Mouse (Mus musculus) lung, embryonic 14.5 days (tissue): ENCODE results near the gene Cps1. TPM values are rescaled to one million over a fixed set of nuclear protein-coding genes. Genes with fewer than 3 reads are reported as not detected.

ENCODE experiments used
- ATAC-seq: fragments of 200-750 bp; cut with Nextera tagmentation; 2 replicates; pipeline ENCODE4 v1.8.0; 2017; ENCODE audit warnings: mild to moderate bottlenecking, moderate TSS enrichment, moderate library complexity; ENCODE audit not compliant: insufficient read depth
- DNase-seq: peaks from one replicate; pipeline ENCODE4 v3.0.0-alpha.2; 2015
- H3K27ac ChIP-seq: fragments of 300-500 bp; sonication (generic); 2 replicates; pipeline ENCODE4 v1.5.1; 2014; ENCODE audit warnings: low read depth, mild to moderate bottlenecking, moderate library complexity
- H3K27me3 ChIP-seq: fragments of 300-500 bp; sonication (generic); 2 replicates; pipeline ENCODE4 v1.6.1; 2014; ENCODE audit warnings: low read length, control low read depth; ENCODE audit not compliant: insufficient read depth
- H3K36me3 ChIP-seq: fragments of 300-500 bp; sonication (generic); 2 replicates; pipeline ENCODE4 v1.6.1; 2014; ENCODE audit warnings: control low read depth; ENCODE audit not compliant: insufficient read depth
- H3K4me1 ChIP-seq: fragments of 300-500 bp; sonication (generic); 2 replicates; pipeline ENCODE4 v1.6.1; 2014; ENCODE audit warnings: antibody characterized with exemption, control low read depth; ENCODE audit not compliant: insufficient read depth
- H3K4me2 ChIP-seq: fragments of 300-500 bp; sonication (generic); 2 replicates; pipeline ENCODE4 v1.6.1; 2014; ENCODE audit warnings: mild to moderate bottlenecking
- H3K4me3 ChIP-seq: fragments of 300-500 bp; sonication (generic); 2 replicates; pipeline ENCODE4 v1.5.1; 2014; ENCODE audit warnings: low read depth, low read length
- H3K9ac ChIP-seq: fragments of 300-500 bp; sonication (generic); 2 replicates; pipeline ENCODE4 v1.6.1; 2014
- H3K9me3 ChIP-seq: fragments of 300-500 bp; sonication (generic); 2 replicates; pipeline ENCODE4 v1.6.1; 2016; ENCODE audit warnings: low read depth, low read length, control low read depth
- CTCF ChIP-seq: IDR thresholded peaks from 2 replicates; pipeline ENCODE4 v1.5.1; 2016; ENCODE audit warnings: antibody characterized with exemption, low read depth
- WGBS: fragments of 180-500 bp; shearing (Covaris S2); extraction: QIAGEN DNeasy Blood & Tissue Kit; methylation state at CpG from one replicate; pipeline ENCODE4 v1.1.7; 2014; 5-methylcytosine and 5-hydroxymethylcytosine counted together
- polyA plus RNA-seq: library from polyadenylated mRNA; unstranded; fragments of >200 nt; fragmentation: Nextera tagmentation; extraction: Ambion mirVana; gene quantifications from 2 replicates; pipeline ENCODE4 v1.2.1, GENCODE M21; 2014

Gene Cps1
- polyA plus RNA-seq, 1 experiment from 2014 or later, result 2.3 TPM

GRCm38 (mm10) chr1:67111621-67112298, 11.1 kb upstream of the Cps1 start:
- Histone ChIP-seq H3K9me3 (no peaks in the 10 kb centered on the region), H3K4me2 (no peak overlapping the region), H3K9ac (no peak overlapping the region), H3K27ac (no peak overlapping the region), H3K4me3 (no peak overlapping the region), H3K36me3 (no peaks in the 10 kb centered on the region), H3K27me3 (no peaks in the 10 kb centered on the region), H3K4me1 (no peaks in the 10 kb centered on the region)
- ATAC-seq (no peak), DNase-seq (no peak)
- WGBS, result 86% methylated on average over 3 of the region's 3 CpGs
- TF ChIP-seq CTCF, result no peak

GRCm38 (mm10) chr1:67113343-67114030, 9.3 kb upstream of the Cps1 start:
- WGBS, result 45% methylated on average over 7 of the region's 7 CpGs
- ATAC-seq, result peak; percentile 54; the same call in 1 of the 2 replicates
- Histone ChIP-seq H3K36me3 (no peaks in the 10 kb centered on the region), H3K4me1 (no peaks in the 10 kb centered on the region), H3K27me3 (no peaks in the 10 kb centered on the region), H3K4me3 (no peak overlapping the region), H3K27ac (no peak overlapping the region), H3K9ac (no peak overlapping the region), H3K9me3 (no peaks in the 10 kb centered on the region), H3K4me2 (no peak overlapping the region)
- DNase-seq, result peak; percentile 57
- no peak for TF ChIP-seq CTCF

GRCm38 (mm10) chr1:67116571-67116970, 6.3 kb upstream of the Cps1 start:
- DNase-seq, result no peak
- no peak for ATAC-seq
- TF ChIP-seq CTCF, result no peak
- Histone ChIP-seq H3K9me3 (no peaks in the 10 kb centered on the region), H3K4me3 (no peak overlapping the region), H3K9ac (no peak overlapping the region), H3K4me1 (no peaks in the 10 kb centered on the region), H3K27ac (no peak overlapping the region), H3K36me3 (no peaks in the 10 kb centered on the region), H3K4me2 (no peak overlapping the region), H3K27me3 (no peaks in the 10 kb centered on the region)
- 76% methylated on average over 8 of the region's 8 CpGs for WGBS

GRCm38 (mm10) chr1:67117778-67118177, 5.0 kb upstream of the Cps1 start:
- Histone ChIP-seq H3K4me2 (no peak overlapping the region), H3K4me1 (no peaks in the 10 kb centered on the region), H3K27ac (no peak overlapping the region), H3K36me3 (no peaks in the 10 kb centered on the region), H3K9me3 (no peaks in the 10 kb centered on the region), H3K4me3 (no peak overlapping the region), H3K27me3 (no peaks in the 10 kb centered on the region), H3K9ac (no peak overlapping the region)
- 78% methylated on average over 6 of the region's 6 CpGs for WGBS
- no peak for ATAC-seq
- no peak for TF ChIP-seq CTCF
- no peak for DNase-seq

GRCm38 (mm10) chr1:67125433-67125832, 2.6 kb downstream of the Cps1 start:
- ATAC-seq, result no peak
- Histone ChIP-seq H3K36me3 (no peaks in the 10 kb centered on the region), H3K4me1 (no peaks in the 10 kb centered on the region), H3K4me3 (no peak overlapping the region), H3K27me3 (no peaks in the 10 kb centered on the region), H3K9ac (no peak overlapping the region), H3K4me2 (no peak overlapping the region), H3K27ac (no peak overlapping the region), H3K9me3 (no peaks in the 10 kb centered on the region)
- no peak for TF ChIP-seq CTCF
- WGBS, result 55% methylated on average over 2 of the region's 2 CpGs
- DNase-seq, result no peak

- Histone ChIP-seq H3K4me2 (no peak overlapping the region), H3K36me3 (no peaks in the 10 kb centered on the region), H3K9ac (no peak overlapping the region), H3K27ac (no peak overlapping the region), H3K4me3 (no peak overlapping the region), H3K4me1 (no peaks in the 10 kb centered on the region), H3K27me3 (no peaks in the 10 kb centered on the region), H3K9me3 (no peaks in the 10 kb centered on the region)
- ATAC-seq (no peak), DNase-seq (peak; percentile 83)
- whole genome bisulfite sequencing, result 2% methylated on average over 8 of the region's 8 CpGs
- TF ChIP-seq CTCF, result peak; percentile 72
These were observed 21.1 kb downstream of the Cps1 start for GRCm38 (mm10) chr1:67143939-67144338.

GRCm38 (mm10) chr1:67151246-67151645, 28.4 kb downstream of the Cps1 start:
- Histone ChIP-seq H3K27me3 (no peaks in the 10 kb centered on the region), H3K9me3 (peaks cover 4% of the 10 kb centered on the region; the same call in 1 of the 2 replicates), H3K4me1 (no peaks in the 10 kb centered on the region; the same call in 1 of the 2 replicates), H3K9ac (no peak overlapping the region), H3K4me3 (no peak overlapping the region), H3K27ac (0 out of 2 replicates have a peak overlapping the region, but pooled peaks have one; percentile 38), H3K36me3 (no peaks in the 10 kb centered on the region), H3K4me2 (no peak overlapping the region)
- DNase-seq, result peak; percentile 33
- 54% methylated on average over 3 of the region's 3 CpGs for WGBS
- ATAC-seq, result peak; percentile 63; the same call in 1 of the 2 replicates
- TF ChIP-seq CTCF, result no peak
